Mouse (Mus musculus) heart, postnatal 14 days (tissue): ENCODE results near the gene Max. TPM values are rescaled to one million over a fixed set of nuclear protein-coding genes. Genes with fewer than 3 reads are reported as not detected.

Experiments
- DNase-seq, 2 experiments: peaks; one replicate each; pipeline ENCODE4 v3.0.0; 2021 to 2022
- intact Hi-C: fragments of 180-260 bp; cut with DNase I; formaldehyde crosslinking; loops from one replicate; pipeline ENCODE4 v1.15.1; 2025
- total RNA-seq, 2 experiments: library from RNA; stranded (reverse); gene quantifications; 2 replicates each; pipeline ENCODE4 v1.2.3; 2021

The Max gene
- total RNA-seq, 2 experiments from 2014 or later = 62.6 to 71.9 TPM

GRCm38 (mm10) chr12:76894792-76895559 lies 67.0 kb downstream of the Max start:
- no peak for DNase-seq
- intact Hi-C loops = no loop called here

GRCm38 (mm10) chr12:76892910-76893695 lies 68.9 kb downstream of the Max start:
- no peak for DNase-seq
- intact Hi-C loops = no loop called here

- no peak for DNase-seq
- intact Hi-C loops = no loop called here
Observed at GRCm38 (mm10) chr12:76891160-76891559, 70.8 kb downstream of the Max start.

GRCm38 (mm10) chr12:76889404-76890184 lies 72.4 kb downstream of the Max start:
- no peak for DNase-seq
- intact Hi-C loops = no loop called here

GRCm38 (mm10) chr12:76887941-76888340 lies 74.1 kb downstream of the Max start:
- DNase-seq = no peak
- intact Hi-C loops = no loop called here

Other genes with a start within 250 kb of the Max start
- 10 to 100 TPM; 81.6 to 88.1 TPM for gene Churc1, start 196.7 kb downstream of the Max start, total RNA-seq
- 10 to 100 TPM; 15.2 to 18.9 TPM for gene Fntb, start 196.6 kb downstream of the Max start, total RNA-seq
- gene Gpx2, start 166.6 kb downstream of the Max start, total RNA-seq = not detected
- 1 to 10 TPM in 1 of 2 experiments, under 1 TPM in 1; 0.86 to 1.8 TPM for gene Rab15, start 139.3 kb downstream of the Max start, total RNA-seq